Mouse (Mus musculus) liver, embryonic 16.5 days (tissue): ENCODE measurements at regions not wholly inside any gene's neighbourhood (a gene's known extent, or its start where the extent isn't known, plus 50 kb on each side); places are given as distances from the start of the nearest gene placed in this dataset.

Experiments
- ATAC-seq: fragments of 200-750 bp; cut with Nextera tagmentation; 2 replicates; pipeline ENCODE4 v1.8.0; 2017; ENCODE audit warnings: low read depth, mild to moderate bottlenecking, moderate number of reproducible peaks, moderate library complexity
- H3K27ac ChIP-seq: fragments of 300-500 bp; sonication (generic); 2 replicates; pipeline ENCODE4 v1.5.1; 2014; ENCODE audit warnings: mild to moderate bottlenecking, low read length
- H3K27me3 ChIP-seq: fragments of 300-500 bp; sonication (generic); 2 replicates; pipeline ENCODE4 v1.6.1; 2014; ENCODE audit warnings: low read depth, low read length, mixed read lengths; ENCODE audit not compliant: control insufficient read depth, insufficient read depth
- H3K36me3 ChIP-seq: fragments of 300-500 bp; sonication (generic); 2 replicates; pipeline ENCODE4 v1.6.1; 2014; ENCODE audit warnings: mild to moderate bottlenecking; ENCODE audit not compliant: control insufficient read depth, insufficient read depth
- H3K4me1 ChIP-seq: fragments of 300-500 bp; sonication (generic); 2 replicates; pipeline ENCODE4 v1.6.1; 2014; ENCODE audit warnings: low read depth, low read length, mixed read lengths; ENCODE audit not compliant: control insufficient read depth
- H3K4me2 ChIP-seq: fragments of 300-500 bp; sonication (generic); 2 replicates; pipeline ENCODE4 v1.6.1; 2014; ENCODE audit warnings: low read depth, low read length, mixed read lengths
- H3K4me3 ChIP-seq: fragments of 300-500 bp; sonication (generic); 2 replicates; pipeline ENCODE4 v1.5.1; 2014; ENCODE audit warnings: low read depth, mild to moderate bottlenecking, low read length
- H3K9ac ChIP-seq: fragments of 300-500 bp; sonication (generic); 2 replicates; pipeline ENCODE4 v1.6.1; 2014; ENCODE audit warnings: low read depth, low read length
- H3K9me3 ChIP-seq: fragments of 300-500 bp; sonication (generic); replicated peaks from 2 replicates; pipeline ENCODE4 v1.6.1; 2016; ENCODE audit warnings: low read length; ENCODE audit not compliant: control insufficient read depth
- WGBS: fragments of 180-500 bp; shearing (Covaris S2); extraction: QIAGEN DNeasy Blood & Tissue Kit; methylation state at CpG from one replicate; pipeline ENCODE4 v1.1.7; 2014; ENCODE audit not compliant: insufficient replicate concordance; 5-methylcytosine and 5-hydroxymethylcytosine counted together

DNA sequence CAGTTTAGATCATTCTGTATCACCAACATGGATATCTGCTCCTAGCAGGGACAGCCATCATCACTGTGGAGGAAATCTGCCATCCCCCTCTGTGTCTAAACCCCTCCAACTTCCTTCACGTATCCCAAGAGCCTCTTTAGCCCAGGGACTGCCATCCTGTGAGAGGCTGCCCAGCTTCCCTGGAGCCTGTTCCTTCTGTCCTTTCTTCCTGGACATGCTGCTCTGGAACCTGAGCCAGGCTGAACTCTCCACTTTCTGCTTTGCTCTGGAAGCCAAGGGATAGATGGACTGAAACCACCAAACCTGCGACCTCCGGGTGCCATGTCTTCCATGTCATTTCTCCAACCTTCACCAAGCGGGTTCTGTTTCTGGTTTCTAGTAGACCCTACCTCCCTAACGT, 335.3 kb upstream of the Jarid2 start:
- no peaks in the 10 kb centered on the region for H3K4me1 ChIP-seq
- no peaks in the 10 kb centered on the region for H3K9me3 ChIP-seq
- H3K4me2 ChIP-seq = no peak overlapping the region
- H3K27ac ChIP-seq = no peak overlapping the region
- H3K36me3 ChIP-seq = no peaks in the 10 kb centered on the region
- H3K4me3 ChIP-seq = no peak overlapping the region
- ATAC-seq = no peak
- WGBS = 66% methylated on average over 5 of the region's 5 CpGs
- no peaks in the 10 kb centered on the region for H3K27me3 ChIP-seq
- H3K9ac ChIP-seq = no peak overlapping the region

DNA sequence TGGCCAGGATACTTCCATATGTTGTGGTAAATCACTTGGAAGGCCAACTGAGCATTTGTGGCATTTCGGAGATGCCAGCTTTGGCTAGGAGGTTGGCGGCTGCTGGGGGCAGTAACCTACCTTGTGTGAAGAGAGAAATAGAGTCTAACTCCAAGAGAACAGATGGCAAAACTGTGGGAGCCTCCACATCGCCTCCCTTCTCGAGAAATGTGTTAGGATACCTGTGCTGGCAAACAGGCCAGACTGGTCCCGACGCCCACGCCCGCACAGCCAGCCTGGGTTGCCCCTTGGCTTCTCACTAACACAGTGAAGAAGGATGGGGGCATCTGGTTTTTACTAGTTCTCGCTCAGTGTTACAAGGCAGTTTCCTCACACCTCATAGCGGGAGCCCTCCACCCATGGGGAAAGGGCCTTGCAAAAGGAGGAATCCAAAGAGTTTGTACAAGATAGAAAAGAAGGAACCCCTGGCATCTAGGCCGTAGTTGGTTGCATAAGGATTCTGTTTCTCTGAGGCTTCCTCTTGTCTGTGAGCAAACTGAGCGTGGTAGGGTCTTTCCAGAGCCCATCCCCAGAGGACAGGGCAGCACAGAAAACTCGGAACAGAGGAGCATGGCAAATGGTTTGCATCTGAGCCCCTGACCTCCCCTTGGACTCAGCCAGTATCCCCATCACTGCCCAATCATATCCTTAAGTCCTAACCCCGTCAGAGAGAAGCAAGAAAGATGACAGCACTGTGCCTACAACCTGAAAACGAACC, 330.5 kb upstream of the Jarid2 start:
- H3K4me2 ChIP-seq = no peak overlapping the region
- no peak for ATAC-seq
- WGBS = 62% methylated on average over 15 of the region's 15 CpGs

DNA sequence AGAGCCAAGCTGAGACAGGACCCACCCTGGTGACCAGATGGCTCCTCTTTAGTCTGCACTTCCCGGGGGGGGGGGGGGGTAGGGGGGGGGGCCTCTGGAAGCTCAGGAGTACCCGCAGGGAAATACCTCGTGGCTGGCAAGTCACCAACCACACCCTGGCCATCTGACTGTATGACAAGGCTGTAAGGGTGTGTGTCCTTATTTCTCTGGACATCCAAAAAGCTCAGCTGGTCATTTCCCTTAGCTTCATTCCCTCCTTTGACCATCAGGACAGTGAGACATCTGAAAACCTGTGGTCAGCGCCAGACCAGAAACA, 329.9 kb upstream of the Jarid2 start:
- 53% methylated on average over 3 of the region's 4 CpGs for WGBS
- H3K4me1 ChIP-seq = no peaks in the 10 kb centered on the region
- no peaks in the 10 kb centered on the region for H3K9me3 ChIP-seq
- no peak overlapping the region for H3K4me3 ChIP-seq
- ATAC-seq = no peak
- no peak overlapping the region for H3K27ac ChIP-seq
- H3K36me3 ChIP-seq = no peaks in the 10 kb centered on the region
- no peak overlapping the region for H3K9ac ChIP-seq
- no peaks in the 10 kb centered on the region for H3K27me3 ChIP-seq
- no peak overlapping the region for H3K4me2 ChIP-seq

More for the DNA sequence above, 330.5 kb upstream of the Jarid2 start:
- Histone ChIP-seq H3K9ac (no peak overlapping the region), H3K27me3 (no peaks in the 10 kb centered on the region), H3K9me3 (no peaks in the 10 kb centered on the region), H3K4me1 (no peaks in the 10 kb centered on the region), H3K36me3 (no peaks in the 10 kb centered on the region), H3K27ac (no peak overlapping the region), H3K4me3 (no peak overlapping the region)

DNA sequence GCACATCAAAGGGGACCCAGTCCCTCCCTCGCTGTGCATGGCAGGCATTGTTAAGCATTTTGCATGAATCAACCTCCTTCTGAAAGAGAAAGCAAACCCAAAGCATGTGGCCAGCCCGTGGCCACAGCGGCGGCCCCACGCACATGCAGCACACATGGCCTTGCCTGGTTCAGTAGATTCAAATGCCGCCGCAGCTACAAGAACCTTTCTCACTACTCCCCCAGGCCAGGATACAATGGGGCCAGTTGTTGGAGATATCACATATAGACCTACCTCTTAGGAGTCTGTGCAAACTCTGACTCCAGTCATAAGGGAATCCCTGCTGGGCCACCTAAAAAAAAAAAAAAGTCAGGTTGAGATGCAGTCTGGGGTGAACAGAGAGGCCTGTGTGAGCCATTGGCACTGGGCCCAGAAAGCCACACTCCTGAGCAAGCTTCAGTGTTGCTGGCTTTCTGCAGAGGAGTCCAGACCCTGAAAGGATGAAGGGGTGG, 329.4 kb upstream of the Jarid2 start:
- Histone ChIP-seq H3K9ac (no peak overlapping the region), H3K4me3 (no peak overlapping the region), H3K36me3 (no peaks in the 10 kb centered on the region), H3K4me1 (no peaks in the 10 kb centered on the region), H3K27ac (no peak overlapping the region), H3K27me3 (no peaks in the 10 kb centered on the region), H3K9me3 (no peaks in the 10 kb centered on the region), H3K4me2 (no peak overlapping the region)
- ATAC-seq = no peak
- 70% methylated on average over 7 of the region's 7 CpGs for WGBS

DNA sequence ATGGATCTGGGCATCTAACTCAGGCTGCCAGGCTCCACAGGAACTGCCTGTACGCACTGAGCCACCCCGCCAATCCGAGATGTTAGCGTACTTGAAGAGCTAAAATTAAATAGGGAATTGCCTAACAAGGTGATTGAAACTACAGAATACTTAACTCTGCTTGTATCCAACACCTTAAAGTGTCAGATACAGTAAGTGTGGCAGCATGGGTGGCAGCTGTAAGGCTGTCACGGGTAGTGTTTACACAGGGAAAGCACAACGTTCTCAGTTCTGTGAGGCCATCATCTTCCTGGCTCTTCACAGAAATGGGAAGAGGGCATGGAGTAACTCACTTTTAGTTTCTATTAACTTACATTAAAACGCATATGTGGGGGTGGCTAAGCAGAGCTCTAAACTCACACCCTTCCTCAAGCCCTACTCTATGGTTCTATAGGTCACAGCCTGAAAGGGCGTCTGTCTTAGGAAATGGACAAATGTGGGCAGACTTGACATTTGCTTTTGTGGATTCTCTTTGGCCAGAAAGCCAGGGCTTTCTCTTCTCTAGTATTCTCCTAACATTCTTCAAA, 325.2 kb upstream of the Jarid2 start:
- Histone ChIP-seq H3K4me1 (no peaks in the 10 kb centered on the region; the same call in 1 of the 2 replicates), H3K4me3 (no peak overlapping the region), H3K27ac (no peak overlapping the region), H3K36me3 (no peaks in the 10 kb centered on the region), H3K4me2 (no peak overlapping the region), H3K27me3 (no peaks in the 10 kb centered on the region), H3K9ac (no peak overlapping the region), H3K9me3 (no peaks in the 10 kb centered on the region)
- WGBS = 67% methylated on average over 8 of the region's 8 CpGs
- ATAC-seq = no peak

DNA sequence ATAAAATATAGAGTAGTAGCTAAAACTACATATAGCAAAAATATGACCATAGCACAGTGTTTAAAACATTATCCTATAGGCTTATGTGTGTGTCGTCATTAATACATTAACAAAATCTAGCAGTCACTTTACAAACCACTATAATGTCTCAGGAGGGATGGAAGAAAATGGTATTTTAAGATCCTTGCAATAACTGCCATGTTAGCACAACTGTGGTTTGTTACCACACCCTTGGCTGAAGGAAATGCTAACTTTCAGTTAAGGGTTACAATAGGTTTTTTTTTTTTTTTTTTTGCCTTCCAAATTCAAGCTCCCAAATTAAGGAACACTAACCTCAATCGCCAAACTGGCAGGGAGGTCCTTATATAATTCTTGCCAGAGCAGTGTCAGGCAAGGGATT, 322.0 kb upstream of the Jarid2 start:
- H3K9ac ChIP-seq = no peak overlapping the region
- ATAC-seq = no peak
- WGBS = 61% methylated on average over 2 of the region's 2 CpGs
- no peaks in the 10 kb centered on the region; the same call in 1 of the 2 replicates for H3K4me1 ChIP-seq
- no peak overlapping the region for H3K4me2 ChIP-seq
- H3K27ac ChIP-seq = no peak overlapping the region
- H3K27me3 ChIP-seq = no peaks in the 10 kb centered on the region
- no peak overlapping the region for H3K4me3 ChIP-seq
- no peaks in the 10 kb centered on the region for H3K36me3 ChIP-seq
- H3K9me3 ChIP-seq = no peaks in the 10 kb centered on the region

DNA sequence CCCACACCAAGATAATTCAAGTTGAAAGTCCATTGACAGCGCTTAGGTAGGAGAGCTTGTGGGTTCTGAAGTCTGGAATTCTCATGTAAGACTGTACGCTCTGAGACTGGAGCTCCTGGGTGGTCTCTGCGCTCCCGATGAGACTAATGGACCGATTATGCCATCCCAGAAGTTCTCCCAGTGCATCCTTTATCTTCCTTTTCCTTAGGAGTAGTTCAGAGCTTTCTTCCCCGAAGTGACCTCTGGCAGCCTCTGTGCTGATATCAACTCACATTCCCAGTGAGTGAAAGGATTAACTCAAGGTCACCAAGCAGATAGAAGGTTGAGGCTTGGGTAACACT, 320.7 kb upstream of the Jarid2 start:
- Histone ChIP-seq H3K4me1 (no peaks in the 10 kb centered on the region; the same call in 1 of the 2 replicates), H3K27ac (peak overlapping the region; percentile 5; the same call in 1 of the 2 replicates)
- ATAC-seq = no peak

DNA sequence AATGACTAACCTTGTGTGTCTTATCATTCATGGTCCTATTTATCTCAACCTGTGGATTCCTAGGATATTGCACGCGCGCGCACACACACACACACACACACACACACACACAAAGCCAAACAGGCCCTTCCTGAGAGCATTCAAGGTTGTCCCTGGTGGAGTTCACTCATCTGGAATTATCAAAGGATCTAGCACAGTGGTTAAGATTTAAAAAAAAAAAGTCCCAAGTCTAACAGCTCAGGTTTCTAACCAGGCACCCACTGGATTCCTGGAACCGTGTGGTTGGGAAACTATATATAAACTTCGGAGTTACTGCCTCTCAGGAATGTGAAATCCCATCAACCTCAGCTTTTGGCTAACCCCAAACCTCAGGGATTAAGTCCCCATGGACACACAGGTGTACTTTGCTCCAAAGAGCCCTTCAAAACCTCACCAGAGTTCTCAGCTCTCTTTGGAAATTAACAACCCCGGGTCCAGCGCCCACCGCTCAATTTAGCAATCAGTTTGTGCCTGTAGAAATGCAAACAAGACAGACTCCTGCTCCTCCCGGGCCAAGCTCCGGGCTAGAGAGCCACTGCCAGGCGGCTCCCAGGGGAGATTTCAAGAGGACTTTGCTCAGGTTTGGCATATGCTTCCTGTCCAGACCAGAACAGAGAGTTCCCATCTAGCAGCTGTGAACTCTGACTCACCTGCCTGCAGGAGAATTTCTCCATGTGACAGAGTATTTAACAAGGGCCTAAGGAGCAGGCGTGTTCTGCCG, 320.1 kb upstream of the Jarid2 start:
- Histone ChIP-seq H3K27me3 (no peaks in the 10 kb centered on the region), H3K27ac (peak overlapping the region; percentile 66), H3K4me3 (no peak overlapping the region), H3K9ac (no peak overlapping the region), H3K9me3 (no peaks in the 10 kb centered on the region), H3K36me3 (no peaks in the 10 kb centered on the region), H3K4me2 (no peak overlapping the region), H3K4me1 (no peaks in the 10 kb centered on the region; the same call in 1 of the 2 replicates)
- ATAC-seq = peak; percentile 82
- WGBS = 59% methylated on average over 14 of the region's 14 CpGs

More for the DNA sequence above, 320.7 kb upstream of the Jarid2 start:
- Histone ChIP-seq H3K9ac (no peak overlapping the region), H3K36me3 (no peaks in the 10 kb centered on the region), H3K4me3 (no peak overlapping the region), H3K27me3 (no peaks in the 10 kb centered on the region), H3K9me3 (no peaks in the 10 kb centered on the region), H3K4me2 (no peak overlapping the region)
- 72% methylated on average over 6 of the region's 6 CpGs for WGBS

DNA sequence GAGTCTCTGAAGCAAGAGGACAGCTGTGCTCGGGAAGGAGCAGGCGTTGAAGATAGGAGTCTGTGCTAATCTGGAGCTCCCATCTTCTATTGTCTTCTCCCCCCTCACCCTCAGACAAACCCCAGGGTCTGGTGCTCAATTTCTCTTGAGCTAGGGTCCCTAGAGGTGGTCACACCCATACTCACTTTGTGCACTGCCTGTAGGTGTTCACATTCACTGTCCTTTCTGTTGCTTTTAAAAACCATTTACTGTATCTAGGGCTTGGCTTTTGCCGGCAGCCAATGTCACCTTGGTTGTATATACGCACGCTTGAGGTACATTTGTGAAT, 319.6 kb upstream of the Jarid2 start:
- Histone ChIP-seq H3K9me3 (no peaks in the 10 kb centered on the region), H3K9ac (no peak overlapping the region), H3K4me3 (no peak overlapping the region), H3K27ac (peak overlapping the region; percentile 66), H3K27me3 (no peaks in the 10 kb centered on the region), H3K4me2 (no peak overlapping the region), H3K36me3 (no peaks in the 10 kb centered on the region), H3K4me1 (no peaks in the 10 kb centered on the region; the same call in 1 of the 2 replicates)
- WGBS = 69% methylated on average over 5 of the region's 5 CpGs
- no peak for ATAC-seq
